Mouse (Mus musculus): Measurements from ENCODE around the gene Fam20b. TPM values are rescaled to one million over a fixed set of nuclear protein-coding genes. Genes with fewer than 3 reads are reported as not detected.

Gene Fam20b
- 19.4 and 19.9 TPM in 2 replicates for polyA plus RNA-seq (2016; fragmentation: Nextera tagmentation; extraction: Ambion mirVana)

DNA sequence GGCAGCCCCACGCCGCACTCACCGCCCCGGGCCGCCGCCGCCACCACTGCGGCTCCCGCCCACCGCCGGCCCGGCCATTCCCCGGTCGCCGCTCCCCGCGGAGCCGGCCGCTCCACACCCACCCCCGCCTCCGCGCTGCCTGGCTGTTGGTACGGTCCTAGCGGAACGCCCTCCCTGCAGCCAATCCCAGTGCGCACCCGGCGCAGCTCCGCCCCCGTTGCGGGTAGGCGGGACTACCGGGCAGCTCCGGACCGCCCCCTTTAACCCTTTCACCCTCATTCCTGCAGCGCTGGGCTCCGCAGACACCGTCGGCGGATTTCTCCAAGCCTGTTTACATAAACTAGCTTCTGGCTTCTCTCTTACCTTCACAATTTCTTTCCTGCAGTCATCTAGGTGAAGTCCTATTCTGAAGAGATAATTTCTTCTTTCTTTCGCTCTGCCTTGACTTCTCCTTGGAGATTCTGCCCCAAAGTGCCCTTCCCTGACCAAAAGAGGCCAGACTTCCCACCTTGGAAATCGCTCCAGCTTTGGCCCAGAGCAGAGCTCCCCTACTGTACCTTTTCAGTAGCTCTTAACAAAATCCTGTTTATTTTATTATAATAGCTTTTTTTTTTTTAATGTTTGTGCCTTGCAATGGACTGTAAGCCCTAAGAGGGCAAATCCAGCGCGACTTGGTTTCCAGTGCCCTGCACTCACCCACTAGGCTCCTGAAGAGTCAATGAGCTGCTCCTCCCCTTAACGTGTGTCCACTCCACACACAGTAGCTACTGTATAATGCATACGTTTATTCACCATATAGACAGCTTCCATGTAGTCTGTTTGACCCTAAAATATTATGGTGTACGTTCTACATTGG is at the start of gene Fam20b:
Fam20b (minus strand) TSS at position 137 of the 856 bp plus-strand sequence.
- Histone ChIP-seq H3K4me3 (peak within 1 kb of the TSS; percentile 94), H3K4me1 (replicated peaks) (peaks cover 25% of the 10 kb centered on the region), H3K27ac (peak within 1 kb of the TSS; percentile 96), H3K27me3 (ENCODE audit: insufficient read depth, poor library complexity, severe bottlenecking) (peaks cover 27% of the 10 kb centered on the region), H3K9me3 (no peaks in the 10 kb centered on the region), H3K36me3 (peaks cover 14% of the 10 kb centered on the region)
- whole genome bisulfite sequencing: 2% methylated on average over 46 of the region's 47 CpGs
- peak; percentile 96 for DNase-seq (ENCODE audit: low spot score)

DNA sequence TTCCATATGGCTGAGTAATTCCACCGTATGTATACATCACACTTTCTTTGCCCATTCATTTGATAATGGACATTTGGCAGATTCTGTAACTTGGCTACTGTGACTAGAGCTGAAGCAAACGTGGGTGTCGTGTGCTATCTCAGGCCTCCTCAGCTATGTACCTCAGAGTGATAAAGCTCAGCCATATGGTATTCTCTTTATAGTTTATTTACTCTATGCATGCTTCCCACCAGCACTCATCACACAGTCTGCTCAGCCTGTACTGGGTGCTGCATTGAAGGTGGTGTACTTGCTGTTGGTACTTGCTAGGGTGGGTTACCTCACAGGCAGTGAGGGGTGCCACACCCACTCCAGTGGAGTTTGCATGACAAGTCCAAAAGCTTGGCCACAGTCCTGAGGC is 46.4 kb upstream of the Fam20b start:
- H3K4me3 ChIP-seq: no peak overlapping the region
- 95% methylated on average over 3 of the region's 3 CpGs for WGBS
- H3K36me3 ChIP-seq: 0 out of 2 replicates have a peak, but pooled peaks cover 3% of the 10 kb centered on the region
- no peak for DNase-seq (ENCODE audit: low spot score)
- no peak overlapping the region for H3K27ac ChIP-seq
- no peaks in the 10 kb centered on the region for H3K27me3 ChIP-seq (ENCODE audit: insufficient read depth, poor library complexity, severe bottlenecking)
- peaks cover 30% of the 10 kb centered on the region for H3K9me3 ChIP-seq
- peaks cover 28% of the 10 kb centered on the region for H3K4me1 ChIP-seq (replicated peaks)

DNA sequence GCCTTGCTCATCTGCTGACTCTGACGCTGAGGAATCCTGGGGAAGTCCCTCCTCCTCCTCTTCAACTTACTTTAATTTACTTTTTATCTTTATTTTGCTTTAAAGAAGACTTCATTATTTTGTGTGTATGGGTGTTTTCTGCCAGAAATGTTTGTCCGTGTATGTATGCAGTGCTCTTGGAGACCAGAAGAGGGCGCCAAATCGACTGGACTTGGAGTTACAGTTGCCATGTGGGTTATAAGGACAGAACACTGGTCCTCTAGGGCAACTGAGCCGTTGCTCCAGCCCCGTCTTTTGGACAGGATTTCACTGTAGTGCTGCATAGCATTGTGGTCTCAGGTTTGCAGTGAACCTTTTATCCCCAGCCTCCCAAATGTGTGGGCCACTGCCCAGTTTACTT is 45.7 kb upstream of the Fam20b start:
- DNase-seq (ENCODE audit: low spot score): no peak
- Histone ChIP-seq H3K9me3 (peaks cover 30% of the 10 kb centered on the region), H3K4me1 (replicated peaks) (peaks cover 28% of the 10 kb centered on the region), H3K27me3 (ENCODE audit: insufficient read depth, poor library complexity, severe bottlenecking) (no peaks in the 10 kb centered on the region), H3K4me3 (no peak overlapping the region), H3K36me3 (0 out of 2 replicates have a peak, but pooled peaks cover 3% of the 10 kb centered on the region), H3K27ac (no peak overlapping the region)
- WGBS: 75% methylated on average over 6 of the region's 6 CpGs

DNA sequence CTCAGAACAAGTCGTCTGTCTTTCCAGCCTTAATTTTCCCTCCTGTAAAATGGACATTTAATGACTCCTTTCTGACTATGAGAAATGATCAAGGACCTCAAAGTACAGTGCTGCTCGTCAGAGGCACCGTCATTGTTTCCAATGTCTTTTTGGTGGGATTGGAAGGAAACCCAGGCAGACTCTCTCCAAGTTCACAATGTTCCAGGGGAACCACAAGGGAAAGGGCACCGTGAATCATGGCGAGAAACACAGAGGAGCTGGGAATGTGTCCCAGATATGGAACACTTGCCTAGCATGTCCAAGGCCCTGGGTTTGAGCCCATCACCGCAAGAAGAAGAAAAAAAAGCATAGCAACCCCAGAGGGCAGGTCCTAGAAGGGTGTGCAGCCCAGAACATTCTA is 44.4 kb upstream of the Fam20b start:
- H3K36me3 ChIP-seq: 0 out of 2 replicates have a peak, but pooled peaks cover 3% of the 10 kb centered on the region
- 92% methylated on average over 6 of the region's 6 CpGs for WGBS
- peaks cover 30% of the 10 kb centered on the region for H3K9me3 ChIP-seq
- DNase-seq (ENCODE audit: low spot score): no peak
- H3K27me3 ChIP-seq (ENCODE audit: insufficient read depth, poor library complexity, severe bottlenecking): no peaks in the 10 kb centered on the region
- H3K4me3 ChIP-seq: no peak overlapping the region
- H3K27ac ChIP-seq: no peak overlapping the region
- peaks cover 36% of the 10 kb centered on the region for H3K4me1 ChIP-seq (replicated peaks)

DNA sequence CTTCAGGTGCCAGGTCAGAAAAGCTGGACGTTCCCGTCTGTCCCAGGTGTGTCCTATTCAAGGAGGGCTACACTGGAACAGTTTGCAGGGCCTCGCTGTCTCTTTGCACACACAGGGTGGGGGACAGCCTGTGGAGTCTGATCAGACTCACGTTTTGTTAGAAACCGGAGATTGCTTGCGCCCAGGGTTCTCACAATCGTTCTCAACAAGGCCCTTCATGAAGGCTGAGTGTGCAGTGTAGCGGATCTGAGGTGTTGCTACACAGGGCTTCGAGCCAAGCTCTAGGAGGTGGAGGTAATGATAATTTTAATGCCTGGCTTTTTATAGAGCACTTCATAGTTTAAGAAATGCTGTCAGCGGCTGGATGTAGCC is 42.5 kb upstream of the Fam20b start:
- Histone ChIP-seq H3K27ac (peak overlapping the region; percentile 36), H3K27me3 (ENCODE audit: insufficient read depth, poor library complexity, severe bottlenecking) (peaks cover 3% of the 10 kb centered on the region; the same call in 1 of the 2 replicates), H3K4me3 (no peak overlapping the region), H3K9me3 (peaks cover 19% of the 10 kb centered on the region), H3K4me1 (replicated peaks) (peaks cover 52% of the 10 kb centered on the region), H3K36me3 (no peaks in the 10 kb centered on the region)
- DNase-seq (ENCODE audit: low spot score): no peak
- WGBS: 70% methylated on average over 10 of the region's 10 CpGs

DNA sequence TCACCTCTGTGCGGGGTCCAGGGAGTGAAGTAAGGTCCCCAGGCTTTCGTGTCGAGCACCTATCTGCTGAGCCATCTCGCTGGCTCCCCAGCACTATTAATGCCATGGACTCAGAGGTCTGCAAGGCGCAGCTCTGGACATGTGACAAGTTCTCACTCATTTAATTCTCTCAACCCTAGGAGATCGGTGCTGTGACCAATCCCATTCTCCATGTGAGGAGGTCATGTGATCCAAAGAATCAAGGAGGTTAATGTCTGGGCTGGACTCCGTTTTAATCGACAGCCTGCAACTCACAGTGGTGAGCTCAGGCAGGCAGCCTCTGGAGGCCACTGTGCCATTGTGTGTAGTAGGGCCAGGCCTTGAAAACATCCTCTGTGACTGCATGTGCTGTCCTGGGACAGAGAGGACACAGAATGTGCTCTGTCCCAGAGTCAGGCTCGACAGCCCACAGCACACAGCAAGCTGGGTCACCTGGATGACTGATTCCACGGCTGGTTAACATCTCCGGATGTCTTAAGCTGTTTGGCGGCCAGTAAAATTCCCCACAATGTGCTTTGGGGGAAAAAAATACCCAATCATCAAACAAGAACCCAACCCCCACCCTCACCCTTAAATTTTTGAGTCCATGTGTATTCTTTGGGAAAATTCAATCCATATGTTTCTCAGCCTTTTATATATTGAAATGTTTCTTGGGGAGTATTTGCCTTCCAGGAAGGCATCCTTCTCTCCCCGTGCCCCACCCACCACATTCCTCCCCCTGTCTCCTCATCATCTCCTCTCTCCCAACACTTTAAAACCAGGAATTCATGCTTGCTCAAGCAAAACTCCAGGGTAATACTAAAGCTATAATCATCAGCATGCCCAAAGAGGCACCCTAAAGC is 41.9 kb upstream of the Fam20b start:
- Histone ChIP-seq H3K36me3 (no peaks in the 10 kb centered on the region), H3K4me1 (replicated peaks) (peaks cover 55% of the 10 kb centered on the region), H3K27ac (peak overlapping the region; percentile 36), H3K4me3 (no peak overlapping the region), H3K9me3 (peaks cover 12% of the 10 kb centered on the region), H3K27me3 (ENCODE audit: insufficient read depth, poor library complexity, severe bottlenecking) (peaks cover 7% of the 10 kb centered on the region; the same call in 1 of the 2 replicates)
- peak; percentile 35 for DNase-seq (ENCODE audit: low spot score)
- WGBS: 63% methylated on average over 13 of the region's 13 CpGs

DNA sequence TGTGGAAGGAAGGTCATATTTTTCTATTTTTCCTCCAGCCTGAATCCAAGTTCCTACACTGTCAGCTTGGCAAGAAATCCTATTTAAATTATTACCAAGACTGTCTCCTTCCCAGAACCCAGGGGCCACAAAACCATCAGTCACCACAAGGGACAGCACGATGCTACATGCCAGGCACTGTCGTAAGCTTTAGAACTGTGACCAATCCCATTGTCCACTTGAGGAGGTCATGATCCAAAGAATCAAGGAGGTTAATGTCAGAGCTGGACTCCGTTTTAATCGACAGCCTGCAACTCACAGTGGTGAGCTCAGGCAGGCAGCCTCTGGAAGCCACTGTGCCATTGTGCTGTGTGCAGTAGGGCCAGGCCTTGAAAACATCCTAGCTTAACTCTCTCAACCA is 39.4 kb upstream of the Fam20b start:
- Histone ChIP-seq H3K9me3 (no peaks in the 10 kb centered on the region), H3K27ac (peak overlapping the region; percentile 57), H3K4me1 (replicated peaks) (peaks cover 80% of the 10 kb centered on the region), H3K4me3 (no peak overlapping the region), H3K27me3 (ENCODE audit: insufficient read depth, poor library complexity, severe bottlenecking) (peaks cover 14% of the 10 kb centered on the region; the same call in 1 of the 2 replicates), H3K36me3 (no peaks in the 10 kb centered on the region)
- WGBS: 19% methylated on average over 4 of the region's 4 CpGs
- DNase-seq (ENCODE audit: low spot score): peak; percentile 49

DNA sequence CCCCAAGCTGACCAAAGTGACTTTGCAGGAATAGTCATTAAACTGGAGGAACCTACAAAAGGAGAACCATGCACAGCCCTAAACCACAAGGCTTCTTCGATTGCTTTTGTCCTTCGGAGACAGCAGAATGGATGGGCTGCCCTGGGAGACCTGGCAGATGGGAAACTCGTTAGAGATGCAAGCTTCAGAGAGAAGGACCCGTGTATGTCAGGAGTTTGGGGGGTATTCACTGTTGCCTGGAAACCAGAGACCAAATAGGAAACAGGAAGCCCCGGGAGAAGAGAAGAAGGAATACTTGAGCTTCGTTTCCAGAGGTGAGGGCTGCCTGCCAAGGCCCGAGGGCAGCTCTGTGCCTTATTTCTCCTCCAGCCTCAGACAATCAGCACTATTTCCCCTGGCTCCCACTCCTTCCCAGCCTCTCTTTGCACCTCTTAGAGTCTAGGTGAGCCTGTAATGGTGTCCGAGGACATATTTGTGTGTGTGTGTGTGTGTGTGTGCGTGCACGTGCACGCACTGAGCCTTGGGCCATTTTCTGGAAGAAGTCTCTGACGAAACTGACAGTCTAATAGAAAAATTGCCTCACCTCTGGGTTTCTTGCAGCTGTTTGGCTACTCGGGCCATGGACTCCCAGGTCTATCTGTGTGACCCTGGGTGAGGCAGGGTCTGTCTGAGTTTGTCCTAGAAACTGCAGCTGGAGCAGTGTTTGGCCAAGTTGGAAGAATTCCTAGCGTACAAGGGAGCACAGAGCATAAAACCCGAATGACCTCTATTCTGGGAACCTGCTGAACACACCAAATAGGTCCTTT is 35.9 kb upstream of the Fam20b start:
- Histone ChIP-seq H3K27ac (peak overlapping the region; percentile 88), H3K36me3 (no peaks in the 10 kb centered on the region), H3K4me3 (peak overlapping the region; percentile 16; the same call in 1 of the 2 replicates), H3K27me3 (ENCODE audit: insufficient read depth, poor library complexity, severe bottlenecking) (peaks cover 14% of the 10 kb centered on the region; the same call in 1 of the 2 replicates), H3K4me1 (replicated peaks) (peaks cover 93% of the 10 kb centered on the region), H3K9me3 (no peaks in the 10 kb centered on the region)
- DNase-seq (ENCODE audit: low spot score): peak; percentile 74
- 41% methylated on average over 15 of the region's 15 CpGs for WGBS

DNA sequence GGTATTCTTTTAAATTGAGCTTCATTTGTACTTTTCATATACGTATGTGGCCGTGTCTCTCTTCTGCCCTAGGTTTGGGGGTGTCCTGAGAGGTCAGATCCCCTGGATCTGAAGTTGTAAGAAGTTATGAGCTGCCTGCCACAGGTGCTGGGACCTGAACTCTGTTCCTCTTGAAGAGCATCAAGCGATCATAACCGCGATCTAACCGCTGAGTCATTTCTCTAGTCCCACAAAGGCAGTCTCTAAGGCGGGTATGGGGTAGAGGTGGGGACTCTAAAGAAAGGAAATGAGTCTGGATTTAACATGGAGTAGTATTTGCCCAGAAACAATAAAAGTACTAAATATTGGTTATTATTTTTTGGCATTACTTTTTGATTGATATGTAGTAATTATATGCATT is 34.1 kb upstream of the Fam20b start:
- 0 out of 2 replicates have a peak overlapping the region, but pooled peaks have one; percentile 43 for H3K4me3 ChIP-seq
- WGBS: 74% methylated on average over 7 of the region's 7 CpGs
- H3K27me3 ChIP-seq (ENCODE audit: insufficient read depth, poor library complexity, severe bottlenecking): peaks cover 14% of the 10 kb centered on the region; the same call in 1 of the 2 replicates
- peaks cover 84% of the 10 kb centered on the region for H3K4me1 ChIP-seq (replicated peaks)
- no peaks in the 10 kb centered on the region for H3K36me3 ChIP-seq
- peak overlapping the region; percentile 92 for H3K27ac ChIP-seq
- H3K9me3 ChIP-seq: no peaks in the 10 kb centered on the region
- DNase-seq (ENCODE audit: low spot score): no peak

DNA sequence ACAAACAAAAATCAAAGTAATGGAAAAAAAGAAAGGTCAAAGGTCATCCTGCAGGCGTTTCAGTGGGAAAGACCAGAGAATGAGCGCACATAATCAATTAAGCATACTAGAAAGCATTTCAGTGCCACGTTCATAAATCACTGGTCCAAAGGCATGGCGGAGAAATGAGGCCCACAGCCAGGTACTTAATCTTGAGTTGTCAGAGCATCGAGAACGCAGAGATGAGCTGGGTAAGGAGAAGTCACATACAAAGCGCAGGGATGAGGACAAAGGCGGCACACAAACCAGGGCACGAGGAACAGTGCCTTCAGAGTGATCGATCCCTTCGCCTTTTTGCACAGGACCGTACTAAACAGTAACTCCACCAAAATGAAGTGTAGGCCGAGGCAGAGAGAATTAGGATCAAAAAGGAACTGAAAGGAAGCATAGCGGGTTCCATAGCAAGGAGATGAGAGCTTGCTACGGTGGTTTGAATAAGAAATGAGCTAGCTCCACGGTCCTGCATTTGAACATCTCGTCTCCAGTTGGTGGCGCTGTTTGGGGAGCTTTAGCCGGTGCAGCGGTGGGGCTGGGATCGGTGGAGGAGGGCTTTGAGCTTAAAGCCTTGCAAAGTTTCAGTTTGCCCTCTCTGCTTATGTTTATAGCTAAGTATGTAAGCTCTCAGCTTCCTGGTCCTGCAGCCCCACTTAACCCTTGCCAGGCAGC is 33.3 kb upstream of the Fam20b start:
- H3K36me3 ChIP-seq: no peaks in the 10 kb centered on the region

DNA sequence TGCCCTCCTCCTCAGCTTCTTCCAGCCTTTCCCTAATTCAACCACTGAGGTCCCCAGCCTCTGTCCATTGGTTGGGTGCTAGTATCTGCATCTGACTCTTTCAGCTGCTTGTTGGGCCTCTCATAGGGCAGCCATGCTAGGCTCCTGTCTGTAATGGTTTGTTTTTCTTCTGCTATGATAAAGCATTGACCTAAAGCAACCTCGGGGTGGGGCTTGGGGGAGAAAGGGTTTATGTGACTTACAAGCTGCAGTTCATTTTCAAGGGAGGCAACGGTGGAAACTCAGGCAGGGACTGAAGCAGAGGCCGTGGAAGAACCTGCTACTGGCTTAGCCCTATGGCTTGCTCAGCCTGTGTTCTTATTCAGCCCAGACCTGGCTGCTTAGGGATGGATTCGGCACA is 31.4 kb upstream of the Fam20b start:
- Histone ChIP-seq H3K27me3 (ENCODE audit: insufficient read depth, poor library complexity, severe bottlenecking) (0 out of 2 replicates have a peak, but pooled peaks cover 2% of the 10 kb centered on the region), H3K4me3 (no peak overlapping the region), H3K9me3 (no peaks in the 10 kb centered on the region), H3K36me3 (no peaks in the 10 kb centered on the region), H3K27ac (peak overlapping the region; percentile 92), H3K4me1 (replicated peaks) (peaks cover 76% of the 10 kb centered on the region)
- 54% methylated on average over 4 of the region's 4 CpGs for WGBS
- DNase-seq (ENCODE audit: low spot score): no peak

More for the DNA sequence above, 33.3 kb upstream of the Fam20b start:
- H3K4me1 ChIP-seq (replicated peaks): peaks cover 81% of the 10 kb centered on the region
- peaks cover 14% of the 10 kb centered on the region; the same call in 1 of the 2 replicates for H3K27me3 ChIP-seq (ENCODE audit: insufficient read depth, poor library complexity, severe bottlenecking)
- peak overlapping the region; percentile 92 for H3K27ac ChIP-seq
- no peaks in the 10 kb centered on the region for H3K9me3 ChIP-seq
- DNase-seq (ENCODE audit: low spot score): peak; percentile 90
- H3K4me3 ChIP-seq: peak overlapping the region; percentile 43
- WGBS: 3% methylated on average over 21 of the region's 21 CpGs

All from hindbrain, embryonic 10.5 days (tissue).